Mouse (Mus musculus): ENCODE data around the gene Prph2. TPM values are rescaled to one million over a fixed set of nuclear protein-coding genes. Genes with fewer than 3 reads are reported as not detected.

Prph2 gene
- total RNA-seq, 2 experiments from 2014 or later: not detected

DNA sequence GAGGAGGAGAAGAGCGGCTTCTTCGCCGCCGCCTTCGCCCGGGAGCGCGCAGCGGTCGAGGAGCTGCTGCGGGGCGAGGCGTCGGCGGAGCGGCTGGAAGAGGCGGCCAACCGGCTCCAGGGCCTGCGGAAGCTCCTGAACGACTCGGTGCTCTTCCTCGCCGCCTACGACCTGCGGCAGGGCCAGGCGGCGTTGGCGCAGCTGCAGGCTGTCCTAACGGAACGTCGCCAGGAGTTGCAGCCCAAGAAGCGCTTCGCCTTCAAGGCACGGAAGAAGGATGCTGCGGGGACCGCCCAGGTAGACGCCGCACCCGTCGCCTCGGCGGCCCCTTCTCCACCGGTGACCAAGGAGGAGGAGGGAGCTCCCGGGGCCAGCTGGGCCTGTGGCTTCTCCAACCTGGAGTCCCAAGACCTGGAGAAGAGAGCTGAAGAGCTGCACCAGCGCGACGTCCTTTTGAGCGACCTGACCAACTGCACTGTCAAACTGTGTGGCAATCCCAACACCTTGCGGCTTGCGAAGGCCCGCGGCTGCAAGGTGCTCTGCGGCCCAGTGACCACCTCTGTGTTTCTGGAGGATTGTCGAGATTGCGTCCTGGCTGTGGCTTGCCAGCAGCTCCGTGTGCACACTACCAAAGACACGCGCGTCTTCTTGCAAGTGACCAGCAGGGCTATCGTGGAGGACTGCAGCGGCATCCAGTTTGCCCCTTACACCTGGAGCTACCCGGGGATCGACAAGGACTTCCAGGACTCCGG, 19.2 kb upstream of the Prph2 start:
- peak; percentile 52 for DNase-seq

DNA sequence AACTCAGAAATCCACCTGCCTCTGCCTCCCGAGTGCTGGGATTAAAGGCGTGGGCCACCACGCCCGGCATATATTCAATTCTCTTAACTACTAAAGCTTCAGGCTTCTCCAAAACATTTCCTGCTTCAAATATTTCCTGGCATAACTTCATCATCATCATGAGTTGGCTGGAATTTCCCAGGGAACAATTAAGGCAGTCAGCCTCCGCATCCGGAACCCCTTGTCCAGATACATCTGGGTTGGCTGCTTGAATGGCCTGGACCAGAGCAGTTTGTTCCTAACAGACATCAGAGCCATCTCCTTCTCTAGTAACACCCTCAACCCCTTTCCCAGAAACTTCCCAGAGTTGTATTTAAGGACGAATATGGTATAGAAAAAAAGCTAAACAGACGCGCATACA, 14.8 kb upstream of the Prph2 start:
- peak; percentile 25 for DNase-seq

DNA sequence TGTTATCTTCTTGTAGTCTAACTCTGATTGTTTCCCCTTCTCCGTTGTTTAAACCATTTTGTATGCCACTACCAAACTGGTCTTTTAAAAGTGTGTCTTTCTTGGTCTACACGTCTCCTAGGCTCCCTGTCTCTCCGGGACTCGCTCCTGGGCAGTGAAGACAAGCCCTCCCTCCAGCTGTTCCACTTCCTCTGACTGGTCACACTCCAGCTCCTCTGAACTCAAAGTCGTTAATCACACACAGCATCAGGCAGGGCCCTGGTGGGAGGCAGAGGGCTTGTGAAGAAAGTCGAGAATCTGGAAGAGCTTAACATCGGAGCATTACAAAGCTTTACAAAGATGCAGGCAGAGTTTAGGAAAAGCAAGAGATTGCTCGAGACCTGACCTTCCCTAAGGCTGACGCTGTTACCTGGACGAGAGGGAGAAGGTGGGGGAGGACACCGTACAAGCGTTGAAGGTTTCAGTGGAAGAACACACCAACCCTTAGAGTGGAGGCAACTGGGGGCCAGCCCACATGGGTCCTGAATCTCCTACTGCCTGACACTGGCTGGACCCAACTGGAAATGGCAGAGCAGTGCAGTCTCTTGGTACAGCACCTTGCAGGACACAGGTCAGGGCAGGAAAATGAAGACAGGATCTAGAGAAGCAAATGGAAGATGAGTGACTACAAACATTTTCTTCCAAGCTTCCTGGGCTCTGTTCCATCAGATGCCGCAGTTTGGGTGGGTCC, 12.9 kb upstream of the Prph2 start:
- DNase-seq: peak; percentile 4

DNA sequence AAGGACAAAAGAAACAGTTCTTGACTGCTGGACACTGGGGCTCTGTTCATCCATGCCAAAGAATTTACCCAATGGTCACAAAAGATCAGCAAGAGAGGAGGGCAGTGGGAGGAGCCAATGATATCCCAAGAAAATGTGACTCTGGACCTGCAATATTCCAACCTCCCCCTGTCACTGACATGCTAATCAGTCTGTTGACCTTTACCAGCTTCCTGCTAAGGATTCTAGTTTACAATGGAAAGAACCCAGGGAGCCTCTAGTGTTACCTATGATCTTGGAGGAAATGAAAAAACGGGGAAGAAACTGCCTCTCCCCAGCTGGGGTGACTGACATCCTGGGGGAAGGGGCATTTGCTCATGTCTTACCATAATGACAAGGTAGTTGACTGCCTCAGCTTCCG, 9.3 kb upstream of the Prph2 start:
- no peak for DNase-seq

DNA sequence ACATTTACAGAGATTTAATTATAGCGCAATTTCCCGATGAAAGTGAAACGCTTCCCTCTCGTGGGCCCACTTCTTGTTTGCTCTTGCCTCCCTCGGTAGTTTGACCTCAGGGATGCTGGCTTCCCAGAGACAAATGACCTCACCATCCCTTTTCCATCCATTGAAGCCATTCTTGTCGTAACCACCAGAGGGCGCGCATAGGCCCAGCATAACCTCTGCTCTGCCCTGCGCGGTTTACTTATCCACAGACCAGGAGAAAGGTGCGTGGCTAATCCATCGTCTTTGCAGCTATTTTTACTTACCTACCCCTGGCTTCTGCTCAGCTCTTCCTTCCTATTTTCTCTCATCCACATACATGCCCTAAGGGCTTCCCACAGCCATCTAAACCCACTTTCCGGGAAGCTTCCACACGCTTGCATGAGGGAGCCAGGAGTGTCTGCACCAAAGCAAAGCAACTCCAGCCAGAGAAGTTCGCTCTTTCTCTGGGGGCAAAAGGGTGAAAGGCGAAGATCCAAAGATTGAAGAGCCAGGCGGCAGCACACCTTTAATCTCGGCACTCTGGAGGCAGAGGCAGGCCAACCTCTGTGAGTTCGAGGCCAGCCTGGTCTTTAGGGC, 6.3 kb upstream of the Prph2 start:
- peak; percentile 89 for DNase-seq

DNA sequence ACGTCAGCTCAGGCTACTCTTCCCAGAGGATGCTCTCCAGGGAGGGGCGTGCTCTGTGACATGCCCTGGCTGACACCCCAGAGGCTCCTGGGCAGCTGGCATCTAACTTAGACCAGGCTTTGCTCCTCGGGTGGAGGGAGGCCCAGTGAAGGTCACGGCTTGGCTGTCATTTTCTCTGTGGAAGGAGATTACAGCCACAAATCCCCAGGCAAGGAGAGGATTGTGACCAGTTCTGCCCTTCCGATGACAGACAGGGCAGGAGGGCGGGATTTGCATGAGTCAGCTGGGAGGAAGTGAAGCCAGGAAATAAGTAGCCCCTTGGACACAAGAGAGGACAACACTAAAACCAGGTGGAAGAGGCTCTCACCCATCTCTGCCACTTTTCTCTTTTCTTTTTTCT, 2.1 kb downstream of the Prph2 start:
- DNase-seq: peak; percentile 51

DNA sequence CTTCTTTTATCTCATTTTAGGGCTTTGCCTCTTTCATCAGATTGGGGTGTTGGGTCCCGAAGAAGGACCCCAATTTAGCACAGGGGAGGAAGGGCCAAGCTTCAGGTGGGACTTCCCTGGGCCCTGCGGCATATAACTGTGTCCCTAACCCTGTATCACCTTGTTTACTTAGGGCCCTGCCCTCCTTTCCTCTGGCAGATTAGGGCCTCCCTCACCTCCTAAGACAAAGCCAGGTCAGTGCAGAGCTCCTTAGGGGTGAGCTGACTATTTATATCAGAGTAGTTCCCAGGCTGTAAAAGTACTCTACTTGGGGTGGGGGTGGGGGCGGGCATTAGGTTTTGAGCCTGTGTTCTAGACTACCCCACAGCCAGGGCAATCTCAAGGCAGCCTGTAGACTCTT, 4.9 kb downstream of the Prph2 start:
- no peak for DNase-seq

DNA sequence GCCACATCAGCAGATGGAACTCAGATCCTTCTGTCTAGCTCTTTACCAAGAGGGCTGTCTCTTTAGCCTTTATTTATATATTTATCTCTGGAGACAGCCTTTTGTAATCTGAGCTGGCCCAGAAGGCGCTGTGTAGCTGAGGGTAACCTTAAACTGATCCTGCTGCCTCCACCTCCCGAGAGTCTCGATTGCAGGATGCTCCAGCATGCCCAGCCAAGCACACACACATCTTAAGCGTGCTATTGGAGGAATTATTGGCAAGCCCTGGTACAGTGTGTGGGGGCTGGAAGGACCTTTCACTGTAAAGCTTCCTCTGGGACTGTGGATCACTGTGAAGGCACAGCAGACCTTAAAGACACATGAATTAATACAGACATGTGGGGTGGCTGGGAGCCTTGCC, 8.7 kb downstream of the Prph2 start:
- DNase-seq: no peak

DNA sequence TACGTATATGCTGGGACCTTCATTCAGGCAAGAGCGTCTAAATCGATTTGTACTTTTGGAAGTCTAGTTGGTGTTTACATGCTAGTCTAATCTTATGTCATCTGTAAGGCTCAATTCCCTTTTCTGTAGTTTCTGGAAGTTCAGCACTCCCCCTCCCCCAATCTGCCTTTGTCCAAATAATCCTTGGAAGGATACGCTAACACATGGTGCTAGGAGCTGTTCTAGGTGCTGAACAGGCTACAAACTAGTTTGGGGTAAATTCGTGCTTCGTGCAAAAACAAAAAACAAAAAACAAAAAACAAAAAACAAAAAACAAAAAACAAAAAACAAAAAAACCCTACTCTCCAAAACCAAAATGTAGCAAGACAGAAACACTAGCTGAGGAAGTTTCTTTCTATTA, 10.6 kb downstream of the Prph2 start:
- no peak for DNase-seq

DNA sequence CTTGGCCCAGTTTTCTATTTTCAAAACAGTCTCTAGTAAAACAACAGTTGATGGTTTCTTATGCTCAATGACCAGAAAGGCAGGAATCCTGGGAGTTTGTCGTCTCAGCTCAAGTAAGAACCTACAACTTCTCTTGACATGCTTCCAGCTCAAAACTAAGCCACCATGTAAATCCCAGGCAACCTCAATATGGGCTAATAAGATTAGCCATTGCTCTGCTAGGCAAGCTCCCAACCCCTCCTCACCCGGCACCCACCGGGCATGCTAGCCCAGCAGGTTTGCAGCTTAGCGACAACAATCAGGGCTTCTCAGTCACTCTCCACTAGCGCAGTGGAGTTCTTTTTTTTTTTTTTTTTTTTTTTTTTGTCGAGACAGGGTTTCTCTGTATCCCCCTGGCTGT, 15.9 kb downstream of the Prph2 start:
- no peak for DNase-seq

DNA sequence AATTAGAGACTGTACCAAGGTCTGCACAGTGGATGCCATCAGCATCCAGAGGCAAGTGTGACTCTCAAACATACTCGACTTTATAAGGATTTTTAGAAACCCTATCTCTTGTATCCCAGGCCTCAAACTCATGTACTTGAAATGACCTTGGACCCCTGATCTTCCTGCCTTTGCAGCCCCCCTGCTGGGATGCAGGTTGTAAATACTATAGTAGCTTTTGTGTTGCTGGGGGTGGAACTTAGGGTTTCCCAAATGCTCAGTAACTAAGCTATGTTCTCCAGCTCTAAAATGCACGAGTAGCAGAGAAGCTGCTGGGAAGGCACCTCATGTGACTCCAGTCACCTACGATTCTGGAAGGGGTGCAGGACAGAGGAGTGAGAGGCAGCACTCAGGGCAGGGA, 16.7 kb downstream of the Prph2 start:
- no peak for DNase-seq

DNA sequence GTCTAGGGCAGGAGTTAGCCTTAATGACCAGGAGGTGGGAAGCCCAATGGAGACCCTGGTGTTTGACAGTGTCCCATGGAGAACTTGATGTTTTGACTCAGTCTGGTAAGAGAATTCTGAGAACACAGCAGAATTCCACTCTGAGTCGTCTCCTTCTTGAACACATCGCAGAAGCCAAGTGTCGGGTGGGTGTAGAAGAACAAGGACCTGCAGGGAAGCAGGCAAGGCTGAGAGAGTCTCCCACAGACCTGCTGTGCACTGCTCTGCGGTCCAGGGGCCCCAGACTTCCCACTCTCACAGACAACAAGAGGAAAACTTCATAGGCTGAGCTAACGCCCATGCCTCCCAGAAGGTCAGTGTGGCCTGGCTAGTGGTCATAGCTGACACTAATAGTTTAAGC, 17.5 kb downstream of the Prph2 start:
- DNase-seq: no peak

DNA sequence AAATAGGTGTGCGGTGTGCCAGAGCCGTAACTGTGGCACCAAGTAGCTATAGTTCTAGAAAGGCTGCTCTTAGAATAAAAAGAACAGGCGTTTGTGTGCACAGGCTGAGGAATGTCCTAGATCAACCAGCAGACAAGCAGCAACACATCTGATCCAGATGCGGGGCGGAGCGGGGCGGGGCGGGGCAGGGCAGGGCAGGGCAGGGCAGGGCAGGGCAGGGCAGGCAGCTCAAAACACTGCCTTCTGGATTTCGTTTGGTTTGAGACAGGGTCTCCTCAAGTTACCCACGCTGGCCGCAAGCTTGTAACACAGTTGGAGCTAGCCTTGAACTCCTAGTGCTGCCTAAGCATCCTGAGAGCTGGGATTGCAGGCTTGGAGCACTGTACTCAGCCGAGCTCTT, 19.0 kb downstream of the Prph2 start:
- DNase-seq: no peak

DNA sequence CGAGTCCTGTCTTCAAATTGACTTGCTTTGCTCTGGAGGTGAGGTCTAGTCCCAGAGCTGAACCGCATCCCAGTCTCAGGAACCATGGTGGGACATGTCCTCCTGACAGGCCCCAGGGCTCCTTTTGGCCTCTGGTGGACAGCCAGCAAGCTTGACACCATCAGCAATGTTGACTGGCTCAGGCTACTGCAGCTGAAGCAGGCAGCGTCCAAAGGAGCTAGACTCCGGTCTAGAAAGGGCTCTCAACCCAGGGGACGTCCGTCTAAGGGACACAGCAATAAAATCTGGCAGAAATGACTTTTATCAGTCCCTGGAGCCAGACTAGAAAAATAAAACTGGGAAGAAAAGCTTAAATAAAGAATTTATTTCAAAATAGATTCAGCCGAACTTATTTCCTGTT, 19.6 kb downstream of the Prph2 start:
- DNase-seq: no peak

DNA sequence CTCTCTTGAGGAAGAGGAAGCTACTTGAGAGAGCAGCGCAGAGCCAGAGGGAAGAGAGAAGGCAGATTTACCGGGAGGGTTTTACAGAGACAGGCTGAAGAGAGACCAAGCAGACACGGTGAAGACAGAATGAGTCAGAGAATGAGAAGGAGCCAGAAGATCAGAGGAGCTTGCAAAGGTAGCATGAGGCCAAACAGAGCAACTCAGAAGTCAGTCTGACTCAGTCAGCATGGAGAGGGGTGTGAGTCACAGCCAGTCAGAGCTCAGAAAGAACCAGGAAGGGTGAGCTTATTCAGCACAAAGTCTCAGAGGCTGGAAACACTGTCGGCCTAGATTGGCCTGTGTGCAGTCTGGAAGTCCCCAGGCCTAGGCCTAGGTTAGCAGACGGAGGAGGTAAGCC, 22.7 kb downstream of the Prph2 start:
- DNase-seq: no peak

DNA sequence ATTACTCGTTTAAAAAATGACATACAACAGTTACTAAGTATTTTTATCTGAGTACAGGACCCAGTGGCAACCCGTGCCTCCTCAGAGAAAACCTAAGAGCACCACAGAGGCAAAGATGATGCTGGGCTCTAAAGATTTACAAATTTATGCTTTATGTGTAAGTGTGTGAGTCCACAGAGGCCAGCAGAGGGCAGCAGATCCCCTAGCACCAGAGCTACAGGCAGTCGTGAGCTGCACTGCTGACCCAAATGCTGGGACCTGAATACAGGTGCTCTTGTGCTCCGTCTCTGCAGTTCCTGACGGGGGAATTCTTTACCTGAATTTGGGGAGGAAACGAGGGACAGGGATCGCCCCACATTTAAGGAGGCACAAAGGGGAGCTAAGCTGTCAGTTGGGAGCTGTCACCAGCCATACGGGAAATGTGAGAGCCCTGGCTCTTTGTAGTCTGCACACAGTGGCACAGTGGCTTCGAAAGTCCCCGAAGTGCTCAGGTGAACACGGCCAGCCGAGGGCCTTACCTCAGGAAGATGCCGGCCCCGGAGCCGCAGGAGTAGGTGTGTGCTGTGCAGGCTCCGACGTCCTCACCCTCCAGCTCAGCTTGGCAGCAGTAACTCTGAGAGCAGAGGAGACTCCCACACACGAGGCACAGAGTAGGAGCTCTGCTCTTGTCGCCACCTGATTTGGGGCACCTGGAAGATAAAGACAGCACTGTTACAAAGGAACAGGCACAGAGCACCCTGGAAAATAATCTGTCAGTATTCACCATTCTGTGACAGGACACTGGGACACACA, 23.5 kb downstream of the Prph2 start:
- DNase-seq: peak; percentile 65

DNA sequence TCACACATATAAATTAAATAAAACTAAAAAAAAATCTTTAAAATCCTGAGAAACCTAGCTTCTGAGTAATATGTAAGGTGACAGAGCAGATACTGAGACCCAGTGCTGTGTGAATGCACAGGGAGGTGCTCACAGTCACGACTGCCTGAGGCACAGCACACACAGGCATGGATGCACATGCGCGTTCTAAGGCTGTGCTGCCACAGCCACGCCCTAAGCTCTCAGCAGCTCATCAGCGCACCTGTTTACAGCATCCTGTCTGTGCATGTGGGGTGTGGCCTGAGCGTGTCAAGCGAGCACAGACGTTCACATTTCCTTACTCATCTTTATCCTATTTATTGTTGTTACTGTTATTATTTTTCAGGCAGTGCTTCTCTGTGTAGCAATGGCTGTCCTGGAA, 30.2 kb downstream of the Prph2 start:
- no peak for DNase-seq

DNA sequence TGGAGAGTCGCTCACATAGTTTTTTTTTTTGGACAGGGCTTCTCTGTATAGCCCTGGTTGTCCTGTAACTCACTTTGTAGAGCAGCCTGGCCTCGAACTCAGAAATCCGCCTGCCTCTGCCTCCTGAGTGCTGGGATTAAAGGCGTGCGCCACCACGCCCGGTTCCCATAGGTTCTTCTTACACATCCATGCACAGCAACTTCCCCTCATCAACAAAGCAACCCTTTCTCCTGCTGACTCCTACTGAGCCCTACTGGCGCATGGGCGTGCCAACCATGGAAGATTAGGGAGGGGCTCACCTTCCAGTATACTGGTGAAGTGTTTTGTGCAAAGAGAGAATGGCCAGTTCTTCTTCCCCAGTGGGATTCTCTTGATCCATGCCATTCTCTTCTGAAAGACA, 32.2 kb downstream of the Prph2 start:
- no peak for DNase-seq

DNA sequence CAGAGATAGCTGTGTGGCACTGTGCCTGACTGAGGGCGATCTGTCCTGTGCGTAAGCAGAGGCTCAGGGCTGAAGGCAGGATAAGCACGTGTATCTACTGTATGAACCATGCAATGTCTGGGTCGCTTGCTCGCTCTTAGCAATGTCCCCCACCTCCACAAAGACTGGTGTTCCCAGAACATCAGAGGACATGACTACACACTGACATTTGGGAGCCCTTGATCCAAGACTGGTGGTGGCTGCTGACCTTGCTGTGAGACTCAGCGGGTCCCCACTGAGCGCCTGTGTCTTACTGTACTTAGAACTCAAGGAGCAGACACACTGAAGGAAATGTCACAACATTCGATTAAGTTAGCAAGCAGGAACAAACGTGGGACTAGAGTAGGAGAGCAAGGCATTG, 36.0 kb downstream of the Prph2 start:
- DNase-seq: no peak

DNA sequence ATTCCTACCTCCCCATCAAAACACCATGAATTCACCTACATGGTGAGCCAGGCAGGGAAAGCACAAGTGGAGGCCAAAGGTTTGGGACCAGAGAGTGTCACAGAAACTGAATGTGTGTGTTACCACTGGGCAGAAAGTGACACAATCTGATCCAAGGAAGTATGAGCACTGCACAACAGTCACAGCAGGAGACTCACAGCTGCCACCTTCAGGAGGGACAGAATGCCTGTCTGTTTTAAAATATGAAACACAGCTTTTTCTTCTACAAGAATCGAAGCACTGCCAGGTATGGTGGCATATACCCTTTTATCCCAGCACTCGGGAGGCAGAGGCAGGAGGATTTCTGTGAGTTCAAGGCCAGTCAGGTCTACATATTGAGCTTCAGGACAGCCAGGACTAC, 47.8 kb downstream of the Prph2 start:
- no peak for DNase-seq

DNA sequence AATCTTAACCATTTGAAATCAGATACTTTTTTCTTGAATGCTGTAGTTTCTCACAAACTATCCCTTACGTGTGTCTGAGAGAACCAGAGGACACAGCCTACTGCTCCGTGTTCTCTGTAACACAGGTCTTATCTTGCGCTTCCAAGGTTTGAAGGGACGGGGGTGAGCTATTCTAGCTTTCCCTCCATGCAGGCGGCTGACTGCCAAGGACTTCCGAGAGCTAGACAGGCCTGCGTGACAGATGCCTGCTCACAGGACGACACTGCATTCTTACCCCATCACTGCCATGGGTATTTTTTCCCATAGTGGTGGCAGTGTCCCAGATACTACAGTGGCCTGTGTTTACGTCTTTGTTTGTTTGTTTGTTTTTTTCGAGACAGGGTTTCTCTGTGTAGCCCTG, 50.0 kb downstream of the Prph2 start:
- DNase-seq: peak; percentile 53

DNA sequence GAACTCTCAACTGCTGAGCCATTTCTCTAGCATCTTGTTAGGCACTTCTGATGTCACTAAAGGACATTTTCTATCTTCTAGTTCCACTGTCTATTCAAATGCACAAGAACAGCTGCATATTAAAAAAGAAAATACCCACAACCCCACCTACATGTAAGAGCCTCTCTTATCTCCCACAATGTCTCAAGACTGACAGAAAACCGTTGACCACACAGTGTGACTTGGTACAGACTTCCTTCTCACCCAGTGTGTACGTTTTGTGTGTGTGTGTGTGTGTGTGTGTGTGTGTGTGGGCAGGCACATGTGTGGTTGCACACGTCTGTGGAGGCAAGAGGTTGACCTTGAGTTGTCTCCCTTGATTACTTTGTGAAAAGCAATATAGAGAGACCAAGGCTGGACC, 51.9 kb downstream of the Prph2 start:
- no peak for DNase-seq

DNA sequence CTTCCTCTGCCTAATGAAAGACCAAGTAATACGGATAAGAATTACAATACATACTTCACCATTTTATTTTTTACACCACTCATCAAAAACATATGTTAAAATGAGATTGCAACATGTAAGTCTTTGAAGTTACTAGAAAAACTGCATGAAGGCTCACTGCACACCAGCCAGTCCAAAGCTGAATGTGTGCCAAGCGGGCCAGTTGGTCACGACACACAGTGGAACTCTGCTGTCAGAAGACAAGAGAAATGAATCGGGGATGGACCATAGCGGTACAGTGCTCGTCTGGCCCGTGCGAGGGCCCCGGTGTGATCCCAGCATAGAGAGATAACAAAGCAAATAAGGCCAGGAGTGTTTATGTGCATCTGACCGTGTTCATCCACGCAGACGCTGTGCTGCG, 52.9 kb downstream of the Prph2 start:
- no peak for DNase-seq

All from heart, postnatal 4 days (tissue).